Mouse (Mus musculus): ENCODE data around the gene Cad. TPM values are rescaled to one million over a fixed set of nuclear protein-coding genes. Genes with fewer than 3 reads are reported as not detected.

The Cad gene
- polyA plus RNA-seq, 1 experiment, result 14.6 TPM

- peaks cover 5% of the 10 kb centered on the region for H3K4me1 ChIP-seq (ENCODE audit: control insufficient read depth)
- H3K9me3 ChIP-seq (ENCODE audit: control insufficient read depth, low read length), result peaks cover 5% of the 10 kb centered on the region; the same call in 1 of the 2 replicates
- TF ChIP-seq TAL1 (IDR thresholded peaks at IDR 0.05; ENCODE audit: low read length), result no peak
- TF ChIP-seq GATA1 (IDR thresholded peaks at IDR 0.05; ENCODE audit: low read length), result no peak
- no peak overlapping the region for H3K4me3 ChIP-seq (replicated peaks)
- H3K36me3 ChIP-seq (ENCODE audit: control insufficient read depth), result no peaks in the 10 kb centered on the region
- H3K27me3 ChIP-seq (ENCODE audit: control insufficient read depth), result peaks cover 92% of the 10 kb centered on the region
These were observed 40.5 kb downstream of the Cad start for GRCm38 (mm10) chr5:31094799-31095691.

GRCm38 (mm10) chr5:31095711-31096480 is 41.3 kb downstream of the Cad start:
- H3K9me3 ChIP-seq (ENCODE audit: control insufficient read depth, low read length), result peaks cover 5% of the 10 kb centered on the region; the same call in 1 of the 2 replicates
- no peaks in the 10 kb centered on the region for H3K36me3 ChIP-seq (ENCODE audit: control insufficient read depth)
- H3K4me1 ChIP-seq (ENCODE audit: control insufficient read depth), result peaks cover 5% of the 10 kb centered on the region
- no peak overlapping the region for H3K4me3 ChIP-seq (replicated peaks)
- TF ChIP-seq TAL1 (IDR thresholded peaks at IDR 0.05; ENCODE audit: low read length), result no peak
- TF ChIP-seq GATA1 (IDR thresholded peaks at IDR 0.05; ENCODE audit: low read length), result no peak
- H3K27me3 ChIP-seq (ENCODE audit: control insufficient read depth), result peaks cover 83% of the 10 kb centered on the region

GRCm38 (mm10) chr5:31105814-31106335 is 51.3 kb downstream of the Cad start, which contains the start of gene Dnajc5g:
Gene Dnajc5g, plus strand, starts transcription at chr5:31106285.
- no peak within 1 kb of the TSS for H3K4me3 ChIP-seq (replicated peaks)
- H3K27me3 ChIP-seq (ENCODE audit: control insufficient read depth), result peaks cover 16% of the 10 kb centered on the region
- TF ChIP-seq TAL1 (IDR thresholded peaks at IDR 0.05; ENCODE audit: low read length) (no peak), GATA1 (IDR thresholded peaks at IDR 0.05; ENCODE audit: low read length) (no peak)
- H3K9me3 ChIP-seq (ENCODE audit: control insufficient read depth, low read length), result no peaks in the 10 kb centered on the region
- no peaks in the 10 kb centered on the region for H3K36me3 ChIP-seq (ENCODE audit: control insufficient read depth)
- no peaks in the 10 kb centered on the region for H3K4me1 ChIP-seq (ENCODE audit: control insufficient read depth)

GRCm38 (mm10) chr5:31108000-31108490 is 53.5 kb downstream of the Cad start, which contains the start of gene Slc30a3:
Gene Slc30a3, minus strand, starts transcription at chr5:31108237.
- no peak within 1 kb of the TSS for H3K4me3 ChIP-seq (replicated peaks)
- TF ChIP-seq GATA1 (IDR thresholded peaks at IDR 0.05; ENCODE audit: low read length), result no peak
- no peak for TF ChIP-seq TAL1 (IDR thresholded peaks at IDR 0.05; ENCODE audit: low read length)
- H3K9me3 ChIP-seq (ENCODE audit: control insufficient read depth, low read length), result no peaks in the 10 kb centered on the region
- peaks cover 16% of the 10 kb centered on the region for H3K27me3 ChIP-seq (ENCODE audit: control insufficient read depth)
- H3K36me3 ChIP-seq (ENCODE audit: control insufficient read depth), result no peaks in the 10 kb centered on the region
- H3K4me1 ChIP-seq (ENCODE audit: control insufficient read depth), result no peaks in the 10 kb centered on the region

- H3K36me3 ChIP-seq (ENCODE audit: control insufficient read depth), result no peaks in the 10 kb centered on the region
- TF ChIP-seq GATA1 (IDR thresholded peaks at IDR 0.05; ENCODE audit: low read length), result no peak
- no peak for TF ChIP-seq TAL1 (IDR thresholded peaks at IDR 0.05; ENCODE audit: low read length)
- no peaks in the 10 kb centered on the region for H3K9me3 ChIP-seq (ENCODE audit: control insufficient read depth, low read length)
- peaks cover 7% of the 10 kb centered on the region for H3K27me3 ChIP-seq (ENCODE audit: control insufficient read depth)
- H3K4me3 ChIP-seq (replicated peaks), result no peak overlapping the region
- no peaks in the 10 kb centered on the region for H3K4me1 ChIP-seq (ENCODE audit: control insufficient read depth)
These were observed 56.2 kb downstream of the Cad start for GRCm38 (mm10) chr5:31110781-31111180.

- Histone ChIP-seq H3K27me3 (ENCODE audit: control insufficient read depth) (peaks cover 8% of the 10 kb centered on the region), H3K4me1 (ENCODE audit: control insufficient read depth) (no peaks in the 10 kb centered on the region), H3K9me3 (ENCODE audit: control insufficient read depth, low read length) (no peaks in the 10 kb centered on the region), H3K36me3 (ENCODE audit: control insufficient read depth) (no peaks in the 10 kb centered on the region), H3K4me3 (replicated peaks) (no peak within 1 kb of the TSS)
- no peak for TF ChIP-seq TAL1 (IDR thresholded peaks at IDR 0.05; ENCODE audit: low read length)
- no peak for TF ChIP-seq GATA1 (IDR thresholded peaks at IDR 0.05; ENCODE audit: low read length)
These were observed 61.8 kb downstream of the Cad start, which contains the start of gene Trim54 for GRCm38 (mm10) chr5:31116354-31116753. Gene Trim54, plus strand, starts transcription at chr5:31116712.

- Histone ChIP-seq H3K36me3 (ENCODE audit: control insufficient read depth) (no peaks in the 10 kb centered on the region), H3K9me3 (ENCODE audit: control insufficient read depth, low read length) (no peaks in the 10 kb centered on the region), H3K27me3 (ENCODE audit: control insufficient read depth) (peaks cover 8% of the 10 kb centered on the region), H3K4me3 (replicated peaks) (no peak overlapping the region), H3K4me1 (ENCODE audit: control insufficient read depth) (no peaks in the 10 kb centered on the region)
- TF ChIP-seq TAL1 (IDR thresholded peaks at IDR 0.05; ENCODE audit: low read length) (no peak), GATA1 (IDR thresholded peaks at IDR 0.05; ENCODE audit: low read length) (no peak)
These were observed 62.3 kb downstream of the Cad start for GRCm38 (mm10) chr5:31116912-31117311.

GRCm38 (mm10) chr5:31121111-31121510 is 66.5 kb downstream of the Cad start:
- Histone ChIP-seq H3K4me3 (replicated peaks) (no peak overlapping the region), H3K27me3 (ENCODE audit: control insufficient read depth) (peaks cover 8% of the 10 kb centered on the region), H3K4me1 (ENCODE audit: control insufficient read depth) (no peaks in the 10 kb centered on the region), H3K9me3 (ENCODE audit: control insufficient read depth, low read length) (no peaks in the 10 kb centered on the region), H3K36me3 (ENCODE audit: control insufficient read depth) (no peaks in the 10 kb centered on the region)
- TF ChIP-seq TAL1 (IDR thresholded peaks at IDR 0.05; ENCODE audit: low read length) (no peak), GATA1 (IDR thresholded peaks at IDR 0.05; ENCODE audit: low read length) (no peak)
